Mouse (Mus musculus) myocyte (in vitro differentiated cells): ENCODE data around the gene Olfr698.
"Not testable (repeated sequence)": the region's sequence is repeated elsewhere in the genome, so short reads cannot be mapped to it uniquely, and the experiment has no call there.

ENCODE experiments used
- E2F4 ChIP-seq: IDR thresholded peaks from one replicate; pipeline ENCODE4 v1.6.1; 2011; ENCODE audit warnings: mild to moderate bottlenecking, control low read depth, moderate library complexity; ENCODE audit not compliant: insufficient read depth
- TCF12 ChIP-seq: IDR thresholded peaks from one replicate; pipeline ENCODE4 v1.6.1; 2011; ENCODE audit warnings: mild to moderate bottlenecking, control low read depth; ENCODE audit not compliant: poor library complexity, insufficient read depth, severe bottlenecking

GRCm38 (mm10) chr7:106707705-106708104 is 47.5 kb downstream of the Olfr698 start:
- not testable (repeated sequence) for TF ChIP-seq E2F4, TCF12
